Mouse (Mus musculus) heart, embryonic 13.5 days (tissue): Measurements from ENCODE around the gene Agbl2. TPM values are rescaled to one million over a fixed set of nuclear protein-coding genes. Genes with fewer than 3 reads are reported as not detected.

Source experiments
- ATAC-seq: fragments of 200-750 bp; cut with Nextera tagmentation; 2 replicates; pipeline ENCODE4 v1.8.0; 2017; ENCODE audit warnings: moderate TSS enrichment; ENCODE audit not compliant: insufficient number of reproducible peaks, low FRiP score, low TSS enrichment; ENCODE audit errors: extremely low read depth
- H3K27ac ChIP-seq: fragments of 300-500 bp; sonication (generic); replicated peaks from 2 replicates; pipeline ENCODE4 v1.5.1; 2015; ENCODE audit warnings: moderate library complexity, mild to moderate bottlenecking, inconsistent platforms
- H3K27me3 ChIP-seq: fragments of 300-500 bp; sonication (generic); replicated peaks from 2 replicates; pipeline ENCODE4 v1.6.1; 2015; ENCODE audit warnings: mild to moderate bottlenecking, inconsistent platforms
- H3K36me3 ChIP-seq: fragments of 300-500 bp; sonication (generic); 2 replicates; pipeline ENCODE4 v1.6.1; 2015; ENCODE audit warnings: mild to moderate bottlenecking, inconsistent platforms
- H3K4me1 ChIP-seq: fragments of 300-500 bp; sonication (generic); 2 replicates; pipeline ENCODE4 v1.6.1; 2015; ENCODE audit warnings: inconsistent platforms
- H3K4me2 ChIP-seq: fragments of 300-500 bp; sonication (generic); 2 replicates; pipeline ENCODE4 v1.6.1; 2015; ENCODE audit warnings: inconsistent platforms, mild to moderate bottlenecking, moderate library complexity
- H3K4me3 ChIP-seq: fragments of 300-500 bp; sonication (generic); 2 replicates; pipeline ENCODE4 v1.5.1; 2015; ENCODE audit warnings: moderate library complexity, mild to moderate bottlenecking, inconsistent platforms
- H3K9ac ChIP-seq: fragments of 300-500 bp; sonication (generic); 2 replicates; pipeline ENCODE4 v1.6.1; 2015; ENCODE audit warnings: inconsistent platforms, mild to moderate bottlenecking, moderate library complexity
- H3K9me3 ChIP-seq: fragments of 300-500 bp; sonication (generic); 2 replicates; pipeline ENCODE4 v1.6.1; 2016; ENCODE audit warnings: inconsistent platforms
- WGBS: fragments of 180-500 bp; shearing (Covaris S2); methylation state at CpG from one replicate; pipeline ENCODE4 v1.1.7; 2015; ENCODE audit warnings: mixed read lengths; 5-methylcytosine and 5-hydroxymethylcytosine counted together
- polyA plus RNA-seq: library from polyadenylated mRNA; unstranded; fragments of >200 nt; fragmentation: Nextera tagmentation; extraction: Ambion mirVana; gene quantifications from 2 replicates; pipeline ENCODE4 v1.2.1, GENCODE M21; 2015

Agbl2 gene
- polyA plus RNA-seq, 1 experiment from 2014 or later: 1.2 TPM

DNA sequence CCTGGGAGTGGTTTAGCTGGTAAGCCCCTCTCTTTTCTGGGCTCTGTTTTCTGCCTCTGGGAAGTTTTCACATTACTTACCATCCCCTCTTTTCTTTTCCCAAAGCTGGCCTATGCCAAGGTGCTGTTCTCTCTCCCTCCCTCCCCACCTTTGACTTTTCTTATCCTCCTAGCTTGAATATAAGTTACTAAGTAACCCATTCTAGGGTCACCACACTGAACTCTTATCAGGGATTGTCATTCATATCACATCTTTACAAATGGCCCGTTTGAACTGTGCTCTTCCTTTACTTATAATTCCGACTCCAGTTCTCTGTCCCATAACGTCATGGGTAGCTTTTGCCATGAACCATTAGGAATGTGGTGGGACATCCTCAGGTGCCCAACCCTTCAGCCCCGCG is 62.7 kb downstream of the Agbl2 start:
- no peaks in the 10 kb centered on the region for H3K9me3 ChIP-seq
- no peak for ATAC-seq
- H3K27ac ChIP-seq: no peak overlapping the region
- no peaks in the 10 kb centered on the region for H3K27me3 ChIP-seq
- no peak overlapping the region for H3K9ac ChIP-seq
- no peak overlapping the region for H3K4me2 ChIP-seq
- H3K4me1 ChIP-seq: peaks cover 16% of the 10 kb centered on the region
- H3K4me3 ChIP-seq: no peak overlapping the region
- WGBS: 75% methylated on average over 5 of the region's 5 CpGs
- H3K36me3 ChIP-seq: peaks cover 11% of the 10 kb centered on the region

DNA sequence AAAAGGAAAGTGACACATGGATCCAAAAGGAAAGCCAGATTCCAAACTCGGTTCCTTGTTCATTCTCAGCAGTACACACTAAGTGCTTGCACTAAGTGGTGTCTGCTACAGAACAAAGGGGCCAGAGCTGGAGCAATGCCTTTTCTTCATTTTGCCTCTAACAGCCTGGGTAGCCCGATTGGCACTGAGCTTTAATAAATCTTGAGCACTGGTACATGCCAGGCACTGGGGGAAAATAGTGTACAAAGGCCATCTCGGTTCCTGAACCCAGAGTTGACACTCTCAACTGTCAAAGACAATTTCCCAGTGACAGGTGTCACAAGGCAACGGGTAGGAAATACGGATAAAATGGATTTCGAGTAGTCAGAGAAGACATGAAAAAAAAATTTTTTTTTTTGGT is 63.6 kb downstream of the Agbl2 start:
- ATAC-seq: no peak
- Histone ChIP-seq H3K27ac (peak overlapping the region; percentile 83), H3K27me3 (no peaks in the 10 kb centered on the region), H3K9ac (peak overlapping the region; percentile 80; the same call in 1 of the 2 replicates), H3K9me3 (no peaks in the 10 kb centered on the region), H3K4me1 (peaks cover 16% of the 10 kb centered on the region), H3K36me3 (peaks cover 20% of the 10 kb centered on the region), H3K4me2 (peak overlapping the region; percentile 72), H3K4me3 (peak overlapping the region; percentile 81)
- 45% methylated on average over 6 of the region's 6 CpGs for WGBS

DNA sequence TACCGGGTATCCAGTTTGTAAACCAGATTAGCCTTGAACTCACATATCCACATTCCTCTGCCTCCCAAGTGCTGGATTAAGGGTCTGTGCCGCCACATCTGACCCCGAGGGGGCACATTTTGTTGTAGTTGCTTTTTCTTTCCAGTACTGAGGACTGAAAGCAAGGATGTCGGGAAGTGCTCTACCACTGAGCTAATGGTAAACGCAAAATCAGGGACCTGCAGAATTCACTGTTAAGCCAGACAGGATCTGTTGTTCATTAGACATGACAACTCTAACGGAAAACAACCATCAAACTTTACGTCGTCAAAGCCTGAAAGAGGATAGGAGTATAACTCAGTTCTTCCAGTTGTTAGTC is 64.0 kb downstream of the Agbl2 start:
- WGBS: 3% methylated on average over 8 of the region's 8 CpGs
- peaks cover 24% of the 10 kb centered on the region for H3K36me3 ChIP-seq
- no peaks in the 10 kb centered on the region for H3K27me3 ChIP-seq
- H3K4me1 ChIP-seq: peaks cover 16% of the 10 kb centered on the region
- no peaks in the 10 kb centered on the region for H3K9me3 ChIP-seq
- peak; percentile 14; the same call in 1 of the 2 replicates for ATAC-seq
- H3K9ac ChIP-seq: peak overlapping the region; percentile 80
- peak overlapping the region; percentile 83 for H3K27ac ChIP-seq
- peak overlapping the region; percentile 72 for H3K4me2 ChIP-seq
- H3K4me3 ChIP-seq: peak overlapping the region; percentile 81

DNA sequence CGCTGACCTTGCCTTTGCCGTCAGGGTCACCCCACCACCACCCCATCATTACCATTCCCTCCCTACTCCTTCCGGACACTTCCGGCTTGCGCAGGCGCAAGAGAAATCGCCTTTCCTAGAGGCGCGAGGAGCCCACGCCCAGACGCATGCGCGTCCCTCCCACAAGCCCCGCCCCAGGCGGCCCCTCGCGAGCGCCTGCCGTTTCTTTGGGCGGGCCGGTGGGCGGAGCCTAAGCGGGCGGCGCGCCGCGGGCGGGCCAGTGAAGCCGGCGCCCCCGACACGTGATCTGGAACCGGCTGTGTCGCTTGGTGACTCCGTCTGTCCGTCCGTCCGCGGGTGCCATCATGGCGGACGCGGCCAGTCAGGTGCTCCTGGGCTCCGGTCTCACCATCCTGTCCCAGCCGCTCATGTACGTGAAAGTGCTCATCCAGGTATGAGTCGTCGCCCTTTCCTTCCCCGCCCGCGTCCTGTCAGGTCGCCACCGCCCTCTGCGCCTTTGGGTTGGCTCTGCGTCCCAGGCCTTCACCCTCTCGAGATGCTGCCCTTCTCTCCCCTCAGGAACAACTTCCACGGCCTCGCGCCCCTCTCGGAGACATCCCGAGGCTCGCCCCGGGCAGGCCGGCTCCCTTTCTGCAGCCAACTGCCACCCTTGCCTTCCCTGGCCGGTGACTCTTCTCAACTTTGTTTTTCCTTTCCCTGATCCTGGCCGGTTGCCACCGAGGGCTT is 64.6 kb downstream of the Agbl2 start, which contains the start of gene Mtch2:
Gene Mtch2 (plus strand): TSS at position 201 of the 726 bp plus-strand sequence.
- no peaks in the 10 kb centered on the region for H3K9me3 ChIP-seq
- WGBS: under 1% methylated on average over 67 of the region's 67 CpGs
- H3K36me3 ChIP-seq: peaks cover 29% of the 10 kb centered on the region
- peak within 1 kb of the TSS; percentile 81 for H3K4me3 ChIP-seq
- peaks cover 16% of the 10 kb centered on the region for H3K4me1 ChIP-seq
- H3K9ac ChIP-seq: peak within 1 kb of the TSS; percentile 93
- H3K27me3 ChIP-seq: no peaks in the 10 kb centered on the region
- peak within 1 kb of the TSS; percentile 88 for H3K27ac ChIP-seq
- peak; percentile 93 for ATAC-seq
- H3K4me2 ChIP-seq: peak within 1 kb of the TSS; percentile 72

DNA sequence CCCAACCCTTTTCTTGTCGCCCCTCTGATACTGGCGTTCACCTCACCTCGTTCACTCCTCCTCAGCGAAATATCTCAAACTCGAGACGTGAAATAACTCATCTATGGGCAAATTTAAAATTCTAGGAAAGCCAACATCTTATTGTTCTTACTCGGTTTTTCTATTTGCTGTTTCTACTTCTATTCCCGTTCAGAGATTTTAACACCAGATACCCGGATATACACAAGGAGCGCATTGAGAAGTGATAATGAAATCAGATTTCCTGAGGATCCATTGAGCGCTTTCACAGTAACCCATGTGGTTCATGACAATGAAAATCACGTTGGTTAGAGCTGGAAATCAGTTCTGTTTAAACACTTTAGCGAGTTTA is 65.1 kb downstream of the Agbl2 start:
- Histone ChIP-seq H3K4me1 (peaks cover 16% of the 10 kb centered on the region), H3K9me3 (no peaks in the 10 kb centered on the region), H3K9ac (peak overlapping the region; percentile 93), H3K27ac (peak overlapping the region; percentile 88), H3K36me3 (peaks cover 35% of the 10 kb centered on the region), H3K27me3 (no peaks in the 10 kb centered on the region), H3K4me2 (peak overlapping the region; percentile 69), H3K4me3 (peak overlapping the region; percentile 81)
- no peak for ATAC-seq
- under 1% methylated on average over 13 of the region's 13 CpGs for WGBS

DNA sequence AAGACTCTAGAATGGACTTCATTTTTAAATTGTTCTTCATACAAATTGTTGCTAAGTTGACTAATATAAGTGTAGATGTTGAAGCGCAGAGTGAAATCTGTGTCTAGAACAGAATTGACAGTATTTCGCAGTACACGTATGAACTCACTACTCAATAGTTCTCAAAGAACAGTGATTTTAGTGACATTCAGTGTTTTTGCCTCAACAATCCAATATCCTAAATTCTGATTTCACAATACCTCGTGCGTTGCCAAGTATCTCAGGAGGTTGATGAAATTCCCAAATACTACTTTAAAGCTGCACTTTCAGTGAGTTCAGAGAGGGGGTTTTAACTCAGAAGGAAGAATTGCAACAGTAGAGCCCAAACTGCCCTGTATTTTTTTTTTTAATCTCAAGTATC is 65.8 kb downstream of the Agbl2 start:
- ATAC-seq: no peak
- H3K4me2 ChIP-seq: peak overlapping the region; percentile 69
- H3K27me3 ChIP-seq: no peaks in the 10 kb centered on the region
- H3K27ac ChIP-seq: no peak overlapping the region
- WGBS: 91% methylated on average over 5 of the region's 5 CpGs
- peaks cover 42% of the 10 kb centered on the region for H3K36me3 ChIP-seq
- no peaks in the 10 kb centered on the region for H3K9me3 ChIP-seq
- H3K9ac ChIP-seq: peak overlapping the region; percentile 93
- H3K4me1 ChIP-seq: peaks cover 16% of the 10 kb centered on the region
- peak overlapping the region; percentile 81 for H3K4me3 ChIP-seq

DNA sequence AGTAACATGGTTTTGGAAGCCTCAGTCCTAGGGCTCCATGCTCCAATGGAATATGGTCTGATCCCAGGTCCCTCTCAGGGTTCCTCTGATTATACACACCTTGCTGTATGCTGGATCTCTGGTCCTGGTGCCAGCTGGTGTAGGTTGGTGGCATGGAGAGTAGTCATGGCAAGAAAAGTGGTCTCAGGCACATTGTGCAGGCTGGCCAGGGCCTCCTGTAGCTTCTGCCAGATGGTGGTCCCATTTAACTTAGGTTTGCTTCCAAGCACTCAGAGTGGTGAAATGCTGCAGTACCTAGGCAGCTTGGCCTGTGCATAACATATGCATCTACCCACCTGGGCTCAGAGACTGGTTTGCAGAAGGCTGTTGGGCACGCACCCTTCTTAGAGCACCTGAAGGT is 67.9 kb downstream of the Agbl2 start:
- no peak for ATAC-seq
- Histone ChIP-seq H3K4me3 (no peak overlapping the region), H3K4me1 (peaks cover 16% of the 10 kb centered on the region), H3K36me3 (peaks cover 62% of the 10 kb centered on the region), H3K27me3 (no peaks in the 10 kb centered on the region), H3K4me2 (no peak overlapping the region), H3K27ac (no peak overlapping the region), H3K9me3 (no peaks in the 10 kb centered on the region), H3K9ac (no peak overlapping the region)
- WGBS: 97% methylated on average over 1 of the region's 1 CpGs

DNA sequence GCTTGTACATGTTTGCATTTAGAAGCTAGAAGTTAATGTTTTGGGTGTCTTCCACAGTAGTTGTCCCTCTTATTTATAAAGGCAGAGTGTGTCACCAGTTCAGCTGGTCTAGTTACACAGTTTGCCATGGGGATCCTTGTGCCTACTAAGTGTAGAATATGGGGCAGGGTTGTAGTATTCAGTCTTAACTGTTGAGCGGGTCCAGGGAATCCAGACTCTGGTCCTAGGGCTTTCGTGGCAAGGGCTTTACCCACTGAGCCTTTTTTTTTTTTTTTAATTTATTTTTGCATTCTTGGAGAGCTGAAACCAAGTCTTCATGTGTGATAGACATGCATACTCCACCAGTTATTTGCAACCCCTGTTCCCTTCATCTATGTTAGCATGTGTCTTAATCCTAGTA is 79.0 kb downstream of the Agbl2 start:
- Histone ChIP-seq H3K9ac (no peak overlapping the region), H3K9me3 (no peaks in the 10 kb centered on the region), H3K4me2 (no peak overlapping the region), H3K36me3 (peaks cover 97% of the 10 kb centered on the region), H3K27ac (no peak overlapping the region), H3K4me3 (no peak overlapping the region), H3K27me3 (no peaks in the 10 kb centered on the region), H3K4me1 (no peaks in the 10 kb centered on the region)
- no peak for ATAC-seq
- WGBS: 93% methylated on average over 2 of the region's 2 CpGs

DNA sequence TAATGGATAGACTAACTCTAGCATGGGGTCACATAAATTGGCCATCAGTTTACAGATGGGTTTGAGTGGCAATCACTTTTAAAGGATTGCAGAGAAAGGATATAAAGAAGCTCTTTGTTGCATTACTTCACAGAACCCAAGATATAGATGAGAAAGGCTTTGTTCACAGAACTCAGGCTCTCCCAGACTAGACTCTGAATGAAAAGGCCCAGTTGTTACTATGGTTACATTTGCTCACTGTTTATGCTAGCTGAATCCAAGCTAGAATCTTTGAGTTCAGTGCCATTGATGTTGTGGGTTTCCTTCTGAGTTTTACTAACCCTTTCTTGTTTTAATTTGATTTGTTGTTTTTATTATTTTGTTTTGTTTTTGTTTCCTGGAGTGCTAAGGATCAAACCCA is 81.7 kb downstream of the Agbl2 start:
- no peak for ATAC-seq
- Histone ChIP-seq H3K9me3 (no peaks in the 10 kb centered on the region), H3K27ac (no peak overlapping the region), H3K9ac (no peak overlapping the region), H3K4me2 (no peak overlapping the region), H3K27me3 (no peaks in the 10 kb centered on the region), H3K4me1 (peaks cover 10% of the 10 kb centered on the region), H3K4me3 (no peak overlapping the region), H3K36me3 (peaks cover 91% of the 10 kb centered on the region)

DNA sequence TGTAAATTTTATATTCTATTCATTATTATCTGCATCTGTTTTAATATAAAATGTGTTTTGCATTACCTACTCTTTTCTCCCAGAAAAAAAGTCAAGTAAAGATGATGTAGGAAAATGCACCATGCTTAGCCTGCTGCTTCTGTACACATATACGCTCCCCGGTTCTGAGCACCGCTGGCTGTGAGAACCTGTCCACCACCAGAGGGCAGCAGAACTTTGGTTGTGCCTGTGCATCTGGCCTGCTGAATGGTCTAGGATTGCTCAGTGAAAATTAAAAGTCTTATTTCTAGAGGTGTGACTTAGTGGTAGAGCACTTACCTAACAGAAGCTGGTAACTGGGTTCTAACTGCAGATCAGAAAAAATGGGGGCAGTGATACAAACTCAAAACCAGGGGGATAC is 84.0 kb downstream of the Agbl2 start:
- no peaks in the 10 kb centered on the region for H3K27me3 ChIP-seq
- H3K27ac ChIP-seq: no peak overlapping the region
- H3K4me2 ChIP-seq: no peak overlapping the region
- peaks cover 68% of the 10 kb centered on the region for H3K36me3 ChIP-seq
- no peak for ATAC-seq
- WGBS: 25% methylated on average over 3 of the region's 3 CpGs
- H3K9me3 ChIP-seq: no peaks in the 10 kb centered on the region
- H3K4me3 ChIP-seq: no peak overlapping the region
- no peak overlapping the region for H3K9ac ChIP-seq
- H3K4me1 ChIP-seq: peaks cover 34% of the 10 kb centered on the region

DNA sequence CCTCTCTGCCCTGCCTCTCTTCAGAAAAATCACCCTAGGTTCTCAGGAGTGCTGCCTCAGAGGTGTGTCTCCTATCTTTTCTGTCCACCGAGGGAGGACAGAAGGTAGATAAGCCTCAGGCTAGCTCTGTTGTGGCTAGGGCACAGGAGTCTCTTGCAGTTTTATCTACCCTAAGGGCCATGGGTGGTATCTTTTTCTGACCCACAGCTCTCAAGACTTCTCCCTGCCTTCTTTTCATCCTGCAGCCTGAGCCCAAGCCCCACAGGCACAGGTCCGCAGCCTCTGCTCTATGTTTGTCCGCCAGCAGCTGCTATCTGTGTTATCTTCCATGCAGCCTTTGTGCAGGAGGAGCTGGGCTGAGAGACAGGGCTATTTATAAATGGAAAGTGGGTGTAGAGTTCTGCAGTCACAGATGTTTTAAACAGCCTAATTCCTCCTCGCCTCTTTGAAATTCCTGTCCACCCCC is 87.6 kb downstream of the Agbl2 start:
- WGBS: under 1% methylated on average over 4 of the region's 4 CpGs
- peaks cover 31% of the 10 kb centered on the region for H3K36me3 ChIP-seq
- H3K27ac ChIP-seq: peak overlapping the region; percentile 97
- H3K4me2 ChIP-seq: peak overlapping the region; percentile 66
- ATAC-seq: peak; percentile 69; the same call in 1 of the 2 replicates
- peaks cover 43% of the 10 kb centered on the region for H3K4me1 ChIP-seq
- peak overlapping the region; percentile 75 for H3K9ac ChIP-seq
- no peaks in the 10 kb centered on the region for H3K27me3 ChIP-seq
- H3K9me3 ChIP-seq: no peaks in the 10 kb centered on the region; the same call in 1 of the 2 replicates
- H3K4me3 ChIP-seq: peak overlapping the region; percentile 25; the same call in 1 of the 2 replicates
